Comparison of ENCODE assay signal across 9 mouse cellular contexts in the genomic region with DNA sequence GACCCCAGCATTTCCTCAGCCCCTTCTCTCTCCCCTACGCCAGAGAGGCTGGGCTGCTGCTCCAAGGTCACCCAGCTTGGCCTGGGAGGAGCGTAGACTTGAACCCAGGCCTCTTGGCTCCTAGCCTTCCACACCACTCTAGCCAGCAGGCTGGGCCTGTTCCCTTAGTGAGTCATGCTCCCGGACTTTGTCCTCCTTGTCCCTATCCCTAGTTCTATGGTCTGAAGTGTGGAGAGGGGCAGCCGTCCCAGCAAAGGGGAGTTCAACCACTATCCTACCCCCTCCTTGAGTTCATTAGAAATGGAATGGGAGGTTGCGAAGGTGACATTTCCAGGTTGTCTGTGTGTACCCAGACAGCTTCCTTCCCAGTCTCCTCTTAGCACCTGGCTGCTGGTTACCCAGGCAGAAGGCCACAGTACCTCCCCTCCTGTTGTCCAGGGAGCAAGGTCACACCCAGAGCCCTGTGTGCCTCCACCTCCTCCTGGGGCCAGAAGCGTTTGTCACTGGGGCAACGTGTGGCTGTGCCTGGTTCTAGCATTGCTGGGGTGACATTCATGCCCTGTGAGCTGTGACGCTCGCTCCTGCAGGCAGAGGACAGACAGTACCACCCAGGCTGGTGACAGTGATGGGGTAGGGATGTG. TPM values are rescaled to one million over a fixed set of nuclear protein-coding genes. Genes with fewer than 3 reads are reported as not detected.
DNase-seq lines count a peak whose midpoint lies in the region; ATAC-seq and TF ChIP-seq lines count a peak whose summit lies in the region.
"Had no signal": no experiment of that assay in that cellular context is flagged by ENCODE, and none has a peak within 500 bp of the region (broad histone marks: within the 10 kb centered on the region; RNA-seq: fewer than 3 reads in every experiment).

No protein-coding gene starts in this region.

- H3K4me1 ChIP-seq in heart, embryonic 16.5 days (ENCODE audit: control insufficient read depth, insufficient read depth, low read length): peaks cover 98% of the 10 kb centered on the region
- H3K4me1 ChIP-seq in forebrain, embryonic 16.5 days (replicated peaks; ENCODE audit: control insufficient read depth, insufficient read depth, low read length): peaks cover 76% of the 10 kb centered on the region

- 54% methylated on average over 9 of the region's 9 CpGs for WGBS in heart, embryonic 16.5 days
- WGBS in forebrain, embryonic 16.5 days: 75% methylated on average over 9 of the region's 9 CpGs

- intact Hi-C loops in gastrocnemius, adult 2 months (cut with DNase I): no loop called here

- TF ChIP-seq CTCF in gastrocnemius, adult 2 months (IDR thresholded peaks at IDR 0.05): no peak

- H3K4me3 ChIP-seq in gastrocnemius, adult 2 months: peak overlapping the region; percentile 51
- H3K4me3 ChIP-seq in heart, embryonic 16.5 days (ENCODE audit: low read length): no peak overlapping the region
- no peak overlapping the region for H3K4me3 ChIP-seq in forebrain, embryonic 16.5 days (replicated peaks; ENCODE audit: low read length)

- ATAC-seq in heart, embryonic 16.5 days (replicated peaks; ENCODE audit: extremely low read depth, insufficient read depth, low FRiP score): no peak
- no peak for ATAC-seq in forebrain, embryonic 16.5 days
- ATAC-seq: liver, postnatal 0 days had no signal

- no peaks in the 10 kb centered on the region for H3K27me3 ChIP-seq in heart, embryonic 16.5 days (ENCODE audit: control insufficient read depth, insufficient read depth, low read length)
- no peaks in the 10 kb centered on the region for H3K27me3 ChIP-seq in forebrain, embryonic 16.5 days (replicated peaks; ENCODE audit: control insufficient read depth, insufficient read depth, low read length)

- peak overlapping the region; percentile 94 for H3K27ac ChIP-seq in gastrocnemius, adult 2 months
- peak overlapping the region; percentile 90 for H3K27ac ChIP-seq in heart, embryonic 16.5 days (ENCODE audit: low read length)
- no peak overlapping the region for H3K27ac ChIP-seq in forebrain, embryonic 16.5 days (ENCODE audit: low read length)

- H3K36me3 ChIP-seq in heart, embryonic 16.5 days (ENCODE audit: control insufficient read depth, insufficient read depth): peaks cover 9% of the 10 kb centered on the region; the same call in 1 of the 2 replicates
- H3K36me3 ChIP-seq in forebrain, embryonic 16.5 days (ENCODE audit: control insufficient read depth, insufficient read depth): 0 out of 2 replicates have a peak, but pooled peaks cover 2% of the 10 kb centered on the region

- H3K4me2 ChIP-seq in heart, embryonic 16.5 days (ENCODE audit: low read depth, low read length): peak overlapping the region; percentile 45; the same call in 1 of the 2 replicates
- no peak overlapping the region for H3K4me2 ChIP-seq in forebrain, embryonic 16.5 days (ENCODE audit: low read length)

- peak overlapping the region; percentile 72 for H3K9ac ChIP-seq in heart, embryonic 16.5 days (ENCODE audit: low read length)
- H3K9ac ChIP-seq in forebrain, embryonic 16.5 days (replicated peaks; ENCODE audit: low read depth, low read length): no peak overlapping the region
- H3K9ac ChIP-seq: liver, postnatal 0 days had no signal

- peak; percentile 66 for DNase-seq in gastrocnemius, adult 2 months
- DNase-seq in gastrocnemius, adult 8-10 months (ENCODE audit: low spot score in 2 of 2): no peak
- DNase-seq in adrenal gland, postnatal 36 days: peak; percentile 71 to 76
- peak; percentile 64 for DNase-seq in kidney, postnatal 14 days
- no peak for DNase-seq in spleen, postnatal 4 days (ENCODE audit: low spot score in 2 of 2)
- DNase-seq in ovary, adult 18-20 months (ENCODE audit: low spot score): no peak
- DNase-seq: liver, postnatal 0 days had no signal

- H3K9me3 ChIP-seq in heart, embryonic 16.5 days (replicated peaks; ENCODE audit: control insufficient read depth, low read length): no peaks in the 10 kb centered on the region
- no peaks in the 10 kb centered on the region for H3K9me3 ChIP-seq in forebrain, embryonic 16.5 days (ENCODE audit: control insufficient read depth, low read length)

RNA-seq across cellular contexts. Expression of gene Ahdc1, which starts 39.3 kb away (rescaled TPM):
- total RNA-seq in gastrocnemius, adult 2 months (2021): 10 to 100 TPM; 30.2 to 55.1 TPM
- total RNA-seq in gastrocnemius, adult 8-10 months (2022): 10 to 100 TPM; 26.3 to 32.9 (median 28.9) TPM
- total RNA-seq in adrenal gland, postnatal 36 days (2021): 10 to 100 TPM; 63.7 to 74.1 TPM
- 7.1 and 7.2 TPM in 2 replicates for polyA plus RNA-seq in heart, embryonic 16.5 days (2015; fragmentation: Nextera tagmentation; extraction: Ambion mirVana)
- 13.0 and 13.7 TPM in 2 replicates for polyA plus RNA-seq in forebrain, embryonic 16.5 days (2015; fragmentation: Nextera tagmentation; extraction: Ambion mirVana)

Comparison
In these comparisons a context has a peak if more than half of its experiments do, and no peak if none do; other contexts are left out.
1. DNase-seq: peak in gastrocnemius, adult 2 months (single experiment), adrenal gland, postnatal 36 days (2 of 2) and kidney, postnatal 14 days (single experiment); none in gastrocnemius, adult 8-10 months (0 of 2), spleen, postnatal 4 days (0 of 2) and ovary, adult 18-20 months (single experiment).